Mouse (Mus musculus) adrenal gland, adult 18-20 months (tissue): ENCODE measurements at regions not wholly inside any gene's neighbourhood (a gene's known extent, or its start where the extent isn't known, plus 50 kb on each side); places are given as distances from the start of the nearest gene placed in this dataset.
A peak's percentile ranks its signal among the peaks of the same experiment; 100 is the strongest.

Experiments
- DNase-seq, 2 experiments: peaks; one replicate each; pipeline ENCODE4 v3.0.0; 2021 to 2022; ENCODE audit warnings: low spot score in 2 of 2

- no peak for DNase-seq
These were observed 53.8 kb upstream of the Bmp2 start for GRCm38 (mm10) chr2:133498186-133498571.

GRCm38 (mm10) chr2:133498717-133499143 is 53.2 kb upstream of the Bmp2 start:
- DNase-seq, result no peak

DNA sequence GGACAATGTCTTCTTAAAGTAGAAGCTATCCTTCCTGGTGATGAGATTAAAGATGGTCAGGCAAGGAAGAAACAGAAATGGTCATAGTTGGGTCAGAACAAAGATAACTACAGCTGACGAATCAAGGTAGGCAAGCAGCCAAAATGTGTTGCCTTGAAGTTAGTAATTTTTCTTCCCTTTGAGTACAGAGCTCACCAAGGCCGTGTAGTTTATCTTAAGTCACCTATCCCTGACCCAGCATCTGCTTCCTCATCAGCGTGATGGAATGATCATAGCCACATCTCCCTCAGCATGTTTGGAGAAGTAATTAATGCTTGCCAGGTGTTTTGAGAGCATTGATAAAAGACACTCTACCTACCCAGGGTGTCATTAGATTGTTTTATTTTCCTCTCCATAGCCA is 52.1 kb upstream of the Bmp2 start:
- peak in 1 of 2 experiments; percentile 54 for DNase-seq
